Mouse (Mus musculus) granulocyte monocyte progenitor cell, adult 5-6 weeks (primary cell): ENCODE data around the gene Gp9. TPM values are rescaled to one million over a fixed set of nuclear protein-coding genes. Genes with fewer than 3 reads are reported as not detected.
A peak's percentile ranks its signal among the peaks of the same experiment; 100 is the strongest.

Experiments
- ATAC-seq: replicated peaks from 2 replicates; pipeline ENCODE4 v1.8.0; 2016; ENCODE audit warnings: mild to moderate bottlenecking, moderate TSS enrichment, inconsistent platforms; ENCODE audit not compliant: poor library complexity, severe bottlenecking
- total RNA-seq, 2 experiments: library from RNA; stranded (forward) in 1 of 2; stranded (reverse) in 1 of 2; fragments of 200-712, 200-1000 nt in 1 of 2; fragments of >200 nt in 1 of 2; fragmentation: Nextera tagmentation in 1 of 2; gene quantifications; 2 replicates each; pipeline ENCODE4 v1.2.3; 2014 to 2017

The Gp9 gene
- total RNA-seq, 2 experiments from 2014 or later, result not detected

- ATAC-seq, result no peak
These were observed 2.9 kb downstream of the Gp9 start for GRCm38 (mm10) chr6:87780546-87781301.

GRCm38 (mm10) chr6:87784033-87784432, 6.2 kb downstream of the Gp9 start:
- no peak for ATAC-seq

GRCm38 (mm10) chr6:87786621-87787020, 8.7 kb downstream of the Gp9 start:
- ATAC-seq, result no peak

- ATAC-seq, result no peak
These were observed 9.4 kb downstream of the Gp9 start for GRCm38 (mm10) chr6:87787108-87787890.

- no peak for ATAC-seq
These were observed 10.5 kb downstream of the Gp9 start for GRCm38 (mm10) chr6:87788266-87788895.

- peak; percentile 76 for ATAC-seq
These were observed 11.2 kb downstream of the Gp9 start for GRCm38 (mm10) chr6:87788896-87789587.

- ATAC-seq, result peak; percentile 38
These were observed 11.9 kb downstream of the Gp9 start for GRCm38 (mm10) chr6:87789791-87790190.

- peak; percentile 38 for ATAC-seq
These were observed 13.1 kb downstream of the Gp9 start for GRCm38 (mm10) chr6:87790779-87791480.

- no peak for ATAC-seq
These were observed 14.0 kb downstream of the Gp9 start for GRCm38 (mm10) chr6:87791826-87792225.

GRCm38 (mm10) chr6:87793821-87794510, 16.1 kb downstream of the Gp9 start:
- ATAC-seq, result no peak

GRCm38 (mm10) chr6:87795385-87796150, 17.7 kb downstream of the Gp9 start:
- no peak for ATAC-seq

- no peak for ATAC-seq
These were observed 18.5 kb downstream of the Gp9 start for GRCm38 (mm10) chr6:87796251-87796880.

GRCm38 (mm10) chr6:87797321-87797720, 19.4 kb downstream of the Gp9 start:
- no peak for ATAC-seq

GRCm38 (mm10) chr6:87799576-87799975, 21.7 kb downstream of the Gp9 start:
- ATAC-seq, result no peak

- peak; percentile 50 for ATAC-seq
These were observed 24.6 kb downstream of the Gp9 start for GRCm38 (mm10) chr6:87802462-87802861.

- no peak for ATAC-seq
These were observed 26.2 kb downstream of the Gp9 start for GRCm38 (mm10) chr6:87804036-87804435.

GRCm38 (mm10) chr6:87804886-87805285, 27.0 kb downstream of the Gp9 start:
- ATAC-seq, result no peak

GRCm38 (mm10) chr6:87805448-87805847, 27.6 kb downstream of the Gp9 start:
- no peak for ATAC-seq
